Mouse (Mus musculus) liver, adult 2 months (tissue): ENCODE data around the gene Elovl6. TPM values are rescaled to one million over a fixed set of nuclear protein-coding genes. Genes with fewer than 3 reads are reported as not detected.
A peak's percentile ranks its signal among the peaks of the same experiment; 100 is the strongest.

Experiments
- DNase-seq: peaks from one replicate; pipeline ENCODE4 v3.0.0-alpha.2; 2011; ENCODE audit warnings: low read depth, low spot score; ENCODE audit errors: extremely low read depth
- H3K27ac ChIP-seq: fragments of 200-500 bp; replicated peaks from 2 replicates; pipeline ENCODE4 v1.5.1; 2012; ENCODE audit warnings: low read depth, mild to moderate bottlenecking, control low read depth, inconsistent platforms, low read length; ENCODE audit not compliant: insufficient read depth
- H3K27me3 ChIP-seq: fragments of 200-500 bp; 2 replicates; pipeline ENCODE4 v1.6.1; 2012; ENCODE audit warnings: mild to moderate bottlenecking, moderate library complexity, low read length, inconsistent platforms; ENCODE audit not compliant: control insufficient read depth, insufficient read depth
- H3K36me3 ChIP-seq: fragments of 200-500 bp; 2 replicates; pipeline ENCODE4 v1.6.1; 2012; ENCODE audit warnings: low read length, inconsistent platforms; ENCODE audit not compliant: control insufficient read depth, insufficient read depth
- H3K4me1 ChIP-seq: fragments of 200-500 bp; 2 replicates; pipeline ENCODE4 v1.6.1; 2011; ENCODE audit warnings: low read length; ENCODE audit not compliant: control insufficient read depth, insufficient read depth
- H3K4me3 ChIP-seq: fragments of 200-500 bp; 2 replicates; pipeline ENCODE4 v1.5.1; 2011; ENCODE audit warnings: low read depth, mild to moderate bottlenecking, control low read depth, low read length, moderate library complexity; ENCODE audit not compliant: insufficient read depth
- H3K79me2 ChIP-seq: fragments of 200-500 bp; 2 replicates; pipeline ENCODE4 v1.6.1; 2012; ENCODE audit warnings: inconsistent platforms, mild to moderate bottlenecking, low read length, moderate library complexity; ENCODE audit not compliant: control insufficient read depth, insufficient read depth
- H3K9ac ChIP-seq: fragments of 200-500 bp; 2 replicates; pipeline ENCODE4 v1.6.1; 2012; ENCODE audit warnings: low read depth, mild to moderate bottlenecking, control low read depth, inconsistent platforms, low read length
- CTCF ChIP-seq: fragments of 200-500 bp; IDR thresholded peaks from 2 replicates; pipeline ENCODE4 v1.5.1; 2011; ENCODE audit warnings: low read depth, low read length, control low read depth
- POLR2A ChIP-seq: fragments of 200-500 bp; IDR thresholded peaks from 2 replicates; pipeline ENCODE4 v1.6.1; 2011; ENCODE audit warnings: low read length, control low read depth; ENCODE audit not compliant: insufficient read depth; ENCODE audit errors: extremely low read depth
- WGBS: fragments of 180-500 bp; shearing (Covaris S2); methylation state at CpG from one replicate; pipeline ENCODE4 v1.1.7; 2018; 5-methylcytosine and 5-hydroxymethylcytosine counted together
- polyA plus RNA-seq: library from polyadenylated mRNA; depleted of rRNA; stranded (reverse); fragments of >200 nt; gene quantifications from 2 replicates; pipeline ENCODE4 v1.2.3, GENCODE M21; 2012
- total RNA-seq: library from RNA; depleted of rRNA; stranded (reverse); fragments of >200 nt; gene quantifications from 2 replicates; pipeline ENCODE4 v1.2.3, GENCODE M21; 2014

Elovl6 gene
- total and polyA plus RNA-seq, 2 experiments, result 44.3 to 70.5 TPM

DNA sequence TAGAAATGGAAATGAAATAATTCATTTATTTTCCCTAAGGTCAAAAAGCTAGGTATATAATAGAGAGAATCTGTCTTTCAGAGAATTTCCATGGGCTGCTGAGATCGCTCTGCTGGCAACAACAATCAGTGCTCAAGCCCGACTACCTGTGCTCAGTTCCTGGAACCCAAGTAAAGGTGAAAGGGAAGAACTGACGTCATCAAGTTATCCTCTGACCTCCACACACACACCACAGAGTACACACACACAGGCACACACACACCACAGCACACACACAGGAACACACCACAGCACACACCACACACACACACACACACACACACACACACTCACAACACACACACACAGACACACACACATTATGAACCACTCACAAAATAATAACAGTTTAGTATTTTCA, 5.1 kb upstream of the Elovl6 start:
- Histone ChIP-seq H3K9ac (no peak overlapping the region), H3K36me3 (no peaks in the 10 kb centered on the region), H3K4me1 (peaks cover 22% of the 10 kb centered on the region), H3K79me2 (no peaks in the 10 kb centered on the region), H3K27ac (no peak overlapping the region), H3K27me3 (no peaks in the 10 kb centered on the region), H3K4me3 (no peak overlapping the region)
- no peak for TF ChIP-seq CTCF
- TF ChIP-seq POLR2A, result no peak
- WGBS, result 23% methylated on average over 3 of the region's 3 CpGs
- DNase-seq, result peak; percentile 79

DNA sequence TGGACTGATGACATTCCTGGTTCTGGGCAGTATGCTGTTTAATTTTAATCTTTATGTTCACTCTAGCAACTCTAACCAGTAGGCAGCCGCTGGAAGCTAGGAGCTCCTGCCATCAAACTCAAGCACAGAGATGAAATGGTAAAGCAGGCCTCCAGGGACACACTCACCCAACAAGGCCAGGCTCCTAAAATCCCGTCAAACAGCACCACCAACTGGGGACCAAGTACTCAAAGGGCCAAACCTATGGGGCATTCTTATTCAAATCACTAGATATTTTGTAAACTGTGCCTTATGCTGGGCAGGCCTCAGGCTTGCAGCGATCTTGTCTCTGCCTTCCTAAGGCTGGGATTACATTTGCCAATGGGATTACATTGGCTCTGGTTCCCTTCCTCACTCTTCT, 2.8 kb upstream of the Elovl6 start:
- Histone ChIP-seq H3K9ac (no peak overlapping the region), H3K36me3 (no peaks in the 10 kb centered on the region), H3K27me3 (no peaks in the 10 kb centered on the region), H3K4me1 (peaks cover 22% of the 10 kb centered on the region), H3K27ac (peak overlapping the region; percentile 6; the same call in 1 of the 2 replicates), H3K79me2 (peaks cover 10% of the 10 kb centered on the region; the same call in 1 of the 2 replicates), H3K4me3 (no peak overlapping the region)
- WGBS, result 89% methylated on average over 3 of the region's 3 CpGs
- peak; percentile 46 for DNase-seq
- TF ChIP-seq POLR2A, result no peak
- 0 out of 2 replicates have a peak, but pooled peaks have one; percentile 25 for TF ChIP-seq CTCF

DNA sequence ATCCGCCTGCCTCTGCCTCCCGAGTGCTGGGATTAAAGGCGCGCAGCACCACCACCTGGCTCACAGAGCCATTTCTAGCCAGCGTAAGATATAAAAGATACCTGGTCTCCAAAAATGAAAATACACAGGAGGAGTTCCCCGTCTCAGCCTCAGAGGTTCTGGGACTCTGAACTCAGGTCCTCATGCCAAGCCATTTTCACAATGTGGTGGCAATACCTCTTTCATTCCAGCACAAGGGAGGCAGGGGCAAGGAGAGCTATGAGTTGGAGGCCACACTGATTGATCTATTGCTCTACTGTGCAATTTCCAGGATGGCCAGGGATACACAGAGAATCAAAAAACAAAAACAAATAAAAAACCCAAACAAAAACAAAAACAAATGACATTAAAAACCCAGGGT, 1.7 kb upstream of the Elovl6 start:
- TF ChIP-seq POLR2A (no peak), CTCF (0 out of 2 replicates have a peak, but pooled peaks have one; percentile 14)
- Histone ChIP-seq H3K4me3 (0 out of 2 replicates have a peak overlapping the region, but pooled peaks have one; percentile 31), H3K4me1 (peaks cover 29% of the 10 kb centered on the region), H3K27me3 (no peaks in the 10 kb centered on the region), H3K27ac (peak overlapping the region; percentile 87), H3K36me3 (no peaks in the 10 kb centered on the region), H3K79me2 (peaks cover 14% of the 10 kb centered on the region; the same call in 1 of the 2 replicates), H3K9ac (no peak overlapping the region; the same call in 1 of the 2 replicates)
- peak; percentile 94 for DNase-seq
- 59% methylated on average over 6 of the region's 6 CpGs for WGBS

DNA sequence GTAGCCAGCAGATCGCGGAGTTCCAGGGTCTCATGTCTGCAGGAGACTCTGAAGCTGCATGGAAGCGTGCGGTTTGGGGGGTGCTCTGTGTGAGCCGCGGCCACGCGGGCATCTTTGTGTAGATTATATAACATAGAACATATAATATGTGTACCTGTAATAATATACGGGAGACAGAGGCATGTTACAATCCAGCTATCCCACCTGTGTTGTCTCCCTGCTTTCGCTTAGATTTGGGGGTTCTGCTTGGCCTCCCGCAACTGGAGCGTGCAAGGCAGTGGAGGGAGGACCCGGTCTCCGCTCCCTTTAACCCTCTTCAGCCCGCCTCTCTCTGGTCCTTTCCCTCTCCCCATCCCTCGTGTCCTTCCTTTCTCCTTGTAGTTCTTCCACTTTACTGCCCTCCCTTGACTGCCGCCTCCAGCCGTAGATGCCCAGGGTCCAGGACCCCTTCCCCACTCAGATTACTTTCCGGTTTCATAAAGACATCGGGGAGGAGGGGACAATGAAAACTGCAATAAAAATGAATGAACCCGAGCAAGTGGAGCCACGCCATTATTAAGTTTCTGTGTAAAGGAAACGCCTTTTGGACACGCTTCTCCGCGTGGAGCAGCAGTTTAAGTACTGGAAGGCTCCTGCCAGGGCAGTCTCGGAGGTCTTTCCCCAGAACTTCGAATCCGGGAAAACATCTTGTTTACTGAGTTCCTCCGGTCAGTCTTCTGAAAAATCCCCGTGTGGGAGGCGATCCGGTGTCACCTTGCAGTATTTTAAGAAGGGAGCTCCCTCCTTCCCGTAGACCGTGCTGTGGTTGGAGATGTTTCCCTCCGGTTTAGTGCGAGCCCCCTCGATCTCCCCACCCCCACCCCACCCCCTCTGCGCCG, 949 bp downstream of the Elovl6 start:
- Histone ChIP-seq H3K4me1 (peaks cover 29% of the 10 kb centered on the region), H3K36me3 (peaks cover 12% of the 10 kb centered on the region), H3K27ac (peak overlapping the region; percentile 55), H3K27me3 (no peaks in the 10 kb centered on the region), H3K4me3 (peak overlapping the region; percentile 78), H3K9ac (peak overlapping the region; percentile 97), H3K79me2 (peaks cover 18% of the 10 kb centered on the region; the same call in 1 of the 2 replicates)
- under 1% methylated on average over 40 of the region's 40 CpGs for WGBS
- DNase-seq, result no peak
- TF ChIP-seq POLR2A (no peak), CTCF (no peak)

DNA sequence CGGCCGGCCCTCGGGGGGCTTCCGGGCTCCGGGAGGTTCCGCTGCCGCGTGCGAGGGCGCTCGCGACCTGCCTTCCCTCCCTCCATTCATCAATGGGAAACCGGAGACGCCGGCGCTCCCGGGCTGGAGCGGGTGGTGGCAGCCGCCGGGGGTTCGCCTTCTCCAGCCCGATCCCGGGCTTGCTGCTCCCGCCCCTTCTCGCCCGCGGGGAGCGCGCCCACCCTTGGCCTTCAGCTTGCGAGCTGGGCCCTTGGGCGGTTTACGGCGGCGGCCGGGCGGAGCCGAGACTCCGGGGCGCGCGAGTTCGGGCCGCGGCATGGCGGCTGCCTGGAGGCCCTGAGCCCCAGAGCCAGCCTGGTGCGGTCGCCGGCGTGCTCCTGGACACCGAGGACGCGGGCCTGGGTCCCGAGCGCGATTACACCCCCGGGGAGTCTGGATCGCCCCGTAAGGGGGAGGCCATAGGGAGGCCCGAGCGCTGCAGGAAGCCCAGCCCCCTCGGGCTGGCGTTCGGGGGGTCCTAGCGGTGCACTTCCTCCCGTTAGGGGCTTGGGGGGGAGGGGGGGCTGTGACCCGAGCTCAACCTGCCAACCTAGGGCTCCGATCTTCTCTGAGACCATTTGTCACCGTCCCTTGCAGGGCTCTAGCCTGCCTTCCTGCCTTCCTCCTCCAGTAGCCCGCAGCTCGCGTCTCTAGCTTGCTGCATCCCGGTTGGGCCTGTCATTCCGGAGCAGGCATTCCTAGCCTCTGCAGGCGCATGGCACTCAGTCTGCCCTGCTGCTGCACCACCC, 1.8 kb downstream of the Elovl6 start:
- under 1% methylated on average over 73 of the region's 74 CpGs for WGBS
- H3K36me3 ChIP-seq, result peaks cover 14% of the 10 kb centered on the region
- H3K4me1 ChIP-seq, result peaks cover 30% of the 10 kb centered on the region
- peaks cover 25% of the 10 kb centered on the region; the same call in 1 of the 2 replicates for H3K79me2 ChIP-seq
- peak overlapping the region; percentile 97 for H3K9ac ChIP-seq
- TF ChIP-seq POLR2A, result no peak
- no peak for TF ChIP-seq CTCF
- H3K27me3 ChIP-seq, result no peaks in the 10 kb centered on the region
- peak overlapping the region; percentile 78 for H3K4me3 ChIP-seq
- peak overlapping the region; percentile 73 for H3K27ac ChIP-seq
- DNase-seq, result no peak

DNA sequence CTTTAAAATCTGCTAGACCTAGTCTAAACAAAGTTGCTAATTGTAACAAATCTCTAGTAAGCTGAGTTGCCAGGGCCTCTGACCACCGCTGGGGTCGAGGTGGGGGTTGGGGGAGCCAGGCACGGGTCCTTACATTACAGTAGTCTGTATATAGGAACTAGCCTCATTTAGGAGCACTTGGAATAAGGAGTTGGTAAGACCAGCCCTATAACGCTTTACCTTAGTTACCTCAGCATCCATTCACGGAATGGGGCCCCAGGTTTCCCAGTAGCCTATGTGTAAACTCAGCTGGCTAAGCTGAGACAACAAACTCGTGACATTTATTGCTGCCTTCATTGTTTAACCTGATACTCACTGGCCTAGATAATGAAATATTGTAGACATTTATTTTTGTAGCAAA, 3.3 kb downstream of the Elovl6 start:
- Histone ChIP-seq H3K79me2 (peaks cover 32% of the 10 kb centered on the region; the same call in 1 of the 2 replicates), H3K9ac (peak overlapping the region; percentile 60; the same call in 1 of the 2 replicates), H3K4me3 (no peak overlapping the region; the same call in 1 of the 2 replicates), H3K36me3 (peaks cover 23% of the 10 kb centered on the region), H3K27ac (peak overlapping the region; percentile 46), H3K27me3 (no peaks in the 10 kb centered on the region), H3K4me1 (peaks cover 23% of the 10 kb centered on the region)
- no peak for DNase-seq
- WGBS, result 30% methylated on average over 6 of the region's 6 CpGs
- TF ChIP-seq POLR2A, result no peak
- no peak for TF ChIP-seq CTCF
